Mouse (Mus musculus) midbrain, embryonic 13.5 days (tissue): Measurements from ENCODE around the gene Rin2. TPM values are rescaled to one million over a fixed set of nuclear protein-coding genes. Genes with fewer than 3 reads are reported as not detected.
A peak's percentile ranks its signal among the peaks of the same experiment; 100 is the strongest.

Experiments
- ATAC-seq: fragments of 200-750 bp; cut with Nextera tagmentation; 2 replicates; pipeline ENCODE4 v1.8.0; 2017; ENCODE audit warnings: mild to moderate bottlenecking, moderate TSS enrichment, moderate library complexity
- H3K27ac ChIP-seq: fragments of 300-500 bp; sonication (generic); 2 replicates; pipeline ENCODE4 v1.5.1; 2015; ENCODE audit warnings: inconsistent platforms, mild to moderate bottlenecking, moderate library complexity
- H3K27me3 ChIP-seq: fragments of 300-500 bp; sonication (generic); 2 replicates; pipeline ENCODE4 v1.6.1; 2015; ENCODE audit warnings: mild to moderate bottlenecking, inconsistent platforms
- H3K36me3 ChIP-seq: fragments of 300-500 bp; sonication (generic); 2 replicates; pipeline ENCODE4 v1.6.1; 2015; ENCODE audit warnings: mild to moderate bottlenecking, inconsistent platforms
- H3K4me1 ChIP-seq: fragments of 300-500 bp; sonication (generic); replicated peaks from 2 replicates; pipeline ENCODE4 v1.6.1; 2015; ENCODE audit warnings: inconsistent platforms
- H3K4me2 ChIP-seq: fragments of 300-500 bp; sonication (generic); replicated peaks from 2 replicates; pipeline ENCODE4 v1.6.1; 2015; ENCODE audit warnings: moderate library complexity, mild to moderate bottlenecking, inconsistent platforms
- H3K4me3 ChIP-seq: fragments of 300-500 bp; sonication (generic); replicated peaks from 2 replicates; pipeline ENCODE4 v1.5.1; 2015; ENCODE audit warnings: mild to moderate bottlenecking, inconsistent platforms
- H3K9ac ChIP-seq: fragments of 300-500 bp; sonication (generic); replicated peaks from 2 replicates; pipeline ENCODE4 v1.6.1; 2015; ENCODE audit warnings: mild to moderate bottlenecking, inconsistent platforms
- H3K9me3 ChIP-seq: fragments of 300-500 bp; sonication (generic); 2 replicates; pipeline ENCODE4 v1.6.1; 2016; ENCODE audit warnings: mild to moderate bottlenecking, inconsistent platforms
- WGBS: fragments of 180-500 bp; shearing (Covaris S2); methylation state at CpG from one replicate; pipeline ENCODE4 v1.1.7; 2015; 5-methylcytosine and 5-hydroxymethylcytosine counted together
- polyA plus RNA-seq: library from polyadenylated mRNA; unstranded; fragments of >200 nt; fragmentation: Nextera tagmentation; extraction: Ambion mirVana; gene quantifications from 2 replicates; pipeline ENCODE4 v1.2.1, GENCODE M21; 2015

Gene Rin2
- polyA plus RNA-seq, 1 experiment from 2014 or later, result 12.8 TPM

GRCm38 (mm10) chr2:145862206-145862817 is 187.3 kb downstream of the Rin2 start:
- Histone ChIP-seq H3K4me3 (peak overlapping the region; percentile 39), H3K27ac (peak overlapping the region; percentile 85), H3K9ac (peak overlapping the region; percentile 41; the same call in 1 of the 2 replicates), H3K27me3 (no peaks in the 10 kb centered on the region), H3K4me2 (peak overlapping the region; percentile 59), H3K4me1 (peaks cover 38% of the 10 kb centered on the region), H3K36me3 (no peaks in the 10 kb centered on the region), H3K9me3 (no peaks in the 10 kb centered on the region)
- no peak for ATAC-seq
- 36% methylated on average over 10 of the region's 10 CpGs for WGBS

GRCm38 (mm10) chr2:145865344-145865743 is 190.3 kb downstream of the Rin2 start:
- no peak overlapping the region for H3K9ac ChIP-seq
- no peak overlapping the region for H3K4me2 ChIP-seq
- H3K9me3 ChIP-seq, result no peaks in the 10 kb centered on the region
- H3K36me3 ChIP-seq, result no peaks in the 10 kb centered on the region
- no peak for ATAC-seq
- H3K27ac ChIP-seq, result no peak overlapping the region
- no peak overlapping the region for H3K4me3 ChIP-seq
- 87% methylated on average over 3 of the region's 3 CpGs for WGBS
- H3K27me3 ChIP-seq, result no peaks in the 10 kb centered on the region
- peaks cover 21% of the 10 kb centered on the region for H3K4me1 ChIP-seq

GRCm38 (mm10) chr2:145866238-145866637 is 191.2 kb downstream of the Rin2 start:
- H3K9me3 ChIP-seq, result no peaks in the 10 kb centered on the region
- H3K4me1 ChIP-seq, result peaks cover 12% of the 10 kb centered on the region
- H3K4me2 ChIP-seq, result no peak overlapping the region
- no peaks in the 10 kb centered on the region for H3K36me3 ChIP-seq
- no peaks in the 10 kb centered on the region for H3K27me3 ChIP-seq
- H3K27ac ChIP-seq, result no peak overlapping the region
- no peak for ATAC-seq
- 94% methylated on average over 3 of the region's 3 CpGs for WGBS
- no peak overlapping the region for H3K9ac ChIP-seq
- H3K4me3 ChIP-seq, result no peak overlapping the region

- no peaks in the 10 kb centered on the region for H3K9me3 ChIP-seq
- no peak overlapping the region for H3K4me2 ChIP-seq
- no peaks in the 10 kb centered on the region for H3K27me3 ChIP-seq
- WGBS, result 92% methylated on average over 11 of the region's 11 CpGs
- no peaks in the 10 kb centered on the region for H3K36me3 ChIP-seq
- no peak overlapping the region for H3K9ac ChIP-seq
- H3K4me1 ChIP-seq, result peaks cover 6% of the 10 kb centered on the region
- no peak overlapping the region for H3K27ac ChIP-seq
- no peak overlapping the region for H3K4me3 ChIP-seq
- ATAC-seq, result no peak
Observed at GRCm38 (mm10) chr2:145866695-145867449, 191.9 kb downstream of the Rin2 start.

GRCm38 (mm10) chr2:145871308-145871707 is 196.3 kb downstream of the Rin2 start:
- H3K4me1 ChIP-seq, result no peaks in the 10 kb centered on the region
- ATAC-seq, result no peak
- H3K9ac ChIP-seq, result no peak overlapping the region
- H3K27me3 ChIP-seq, result no peaks in the 10 kb centered on the region
- no peaks in the 10 kb centered on the region for H3K36me3 ChIP-seq
- H3K27ac ChIP-seq, result no peak overlapping the region
- no peaks in the 10 kb centered on the region for H3K9me3 ChIP-seq
- H3K4me3 ChIP-seq, result no peak overlapping the region
- 71% methylated on average over 4 of the region's 4 CpGs for WGBS
- no peak overlapping the region for H3K4me2 ChIP-seq

GRCm38 (mm10) chr2:145872099-145872498 is 197.1 kb downstream of the Rin2 start:
- H3K36me3 ChIP-seq, result no peaks in the 10 kb centered on the region
- no peak overlapping the region for H3K4me2 ChIP-seq
- H3K4me1 ChIP-seq, result no peaks in the 10 kb centered on the region
- WGBS, result 83% methylated on average over 1 of the region's 1 CpGs
- no peak overlapping the region for H3K4me3 ChIP-seq
- no peak overlapping the region for H3K9ac ChIP-seq
- no peak overlapping the region for H3K27ac ChIP-seq
- ATAC-seq, result no peak
- H3K9me3 ChIP-seq, result no peaks in the 10 kb centered on the region
- no peaks in the 10 kb centered on the region for H3K27me3 ChIP-seq

- no peaks in the 10 kb centered on the region for H3K4me1 ChIP-seq
- no peaks in the 10 kb centered on the region for H3K9me3 ChIP-seq
- no peak overlapping the region for H3K27ac ChIP-seq
- H3K4me2 ChIP-seq, result no peak overlapping the region
- peaks cover 4% of the 10 kb centered on the region for H3K36me3 ChIP-seq
- H3K4me3 ChIP-seq, result no peak overlapping the region
- no peak overlapping the region for H3K9ac ChIP-seq
- no peaks in the 10 kb centered on the region for H3K27me3 ChIP-seq
- no peak for ATAC-seq
- 70% methylated on average over 1 of the region's 1 CpGs for WGBS
Observed at GRCm38 (mm10) chr2:145873953-145874352, 198.9 kb downstream of the Rin2 start.

GRCm38 (mm10) chr2:145874879-145875482 is 200.0 kb downstream of the Rin2 start:
- H3K4me3 ChIP-seq, result no peak overlapping the region
- H3K9ac ChIP-seq, result no peak overlapping the region
- H3K27me3 ChIP-seq, result no peaks in the 10 kb centered on the region
- H3K4me1 ChIP-seq, result no peaks in the 10 kb centered on the region
- peaks cover 11% of the 10 kb centered on the region for H3K36me3 ChIP-seq
- WGBS, result 78% methylated on average over 3 of the region's 3 CpGs
- no peaks in the 10 kb centered on the region for H3K9me3 ChIP-seq
- H3K4me2 ChIP-seq, result no peak overlapping the region
- no peak for ATAC-seq
- H3K27ac ChIP-seq, result no peak overlapping the region

GRCm38 (mm10) chr2:145877191-145877590 is 202.2 kb downstream of the Rin2 start:
- ATAC-seq, result no peak
- H3K4me3 ChIP-seq, result no peak overlapping the region
- no peak overlapping the region for H3K27ac ChIP-seq
- 93% methylated on average over 3 of the region's 3 CpGs for WGBS
- no peak overlapping the region for H3K4me2 ChIP-seq
- no peak overlapping the region for H3K9ac ChIP-seq
- no peaks in the 10 kb centered on the region for H3K4me1 ChIP-seq
- peaks cover 20% of the 10 kb centered on the region for H3K36me3 ChIP-seq
- no peaks in the 10 kb centered on the region for H3K9me3 ChIP-seq
- no peaks in the 10 kb centered on the region for H3K27me3 ChIP-seq

GRCm38 (mm10) chr2:145880887-145881747 is 206.1 kb downstream of the Rin2 start:
- no peaks in the 10 kb centered on the region for H3K27me3 ChIP-seq
- WGBS, result 81% methylated on average over 11 of the region's 11 CpGs
- H3K9me3 ChIP-seq, result no peaks in the 10 kb centered on the region
- H3K27ac ChIP-seq, result no peak overlapping the region
- H3K4me1 ChIP-seq, result 0 out of 2 replicates have a peak, but pooled peaks cover 4% of the 10 kb centered on the region
- H3K36me3 ChIP-seq, result peaks cover 29% of the 10 kb centered on the region
- no peak overlapping the region for H3K4me2 ChIP-seq
- no peak overlapping the region for H3K9ac ChIP-seq
- no peak overlapping the region for H3K4me3 ChIP-seq
- no peak for ATAC-seq

GRCm38 (mm10) chr2:145881932-145882331 is 206.9 kb downstream of the Rin2 start:
- Histone ChIP-seq H3K27me3 (no peaks in the 10 kb centered on the region), H3K4me1 (0 out of 2 replicates have a peak, but pooled peaks cover 4% of the 10 kb centered on the region), H3K9me3 (no peaks in the 10 kb centered on the region), H3K4me2 (no peak overlapping the region), H3K9ac (no peak overlapping the region), H3K36me3 (peaks cover 29% of the 10 kb centered on the region), H3K27ac (no peak overlapping the region), H3K4me3 (no peak overlapping the region)
- ATAC-seq, result no peak
- WGBS, result 89% methylated on average over 5 of the region's 5 CpGs
